8 mouse cellular contexts compared by ENCODE assay signal in the genomic region with DNA sequence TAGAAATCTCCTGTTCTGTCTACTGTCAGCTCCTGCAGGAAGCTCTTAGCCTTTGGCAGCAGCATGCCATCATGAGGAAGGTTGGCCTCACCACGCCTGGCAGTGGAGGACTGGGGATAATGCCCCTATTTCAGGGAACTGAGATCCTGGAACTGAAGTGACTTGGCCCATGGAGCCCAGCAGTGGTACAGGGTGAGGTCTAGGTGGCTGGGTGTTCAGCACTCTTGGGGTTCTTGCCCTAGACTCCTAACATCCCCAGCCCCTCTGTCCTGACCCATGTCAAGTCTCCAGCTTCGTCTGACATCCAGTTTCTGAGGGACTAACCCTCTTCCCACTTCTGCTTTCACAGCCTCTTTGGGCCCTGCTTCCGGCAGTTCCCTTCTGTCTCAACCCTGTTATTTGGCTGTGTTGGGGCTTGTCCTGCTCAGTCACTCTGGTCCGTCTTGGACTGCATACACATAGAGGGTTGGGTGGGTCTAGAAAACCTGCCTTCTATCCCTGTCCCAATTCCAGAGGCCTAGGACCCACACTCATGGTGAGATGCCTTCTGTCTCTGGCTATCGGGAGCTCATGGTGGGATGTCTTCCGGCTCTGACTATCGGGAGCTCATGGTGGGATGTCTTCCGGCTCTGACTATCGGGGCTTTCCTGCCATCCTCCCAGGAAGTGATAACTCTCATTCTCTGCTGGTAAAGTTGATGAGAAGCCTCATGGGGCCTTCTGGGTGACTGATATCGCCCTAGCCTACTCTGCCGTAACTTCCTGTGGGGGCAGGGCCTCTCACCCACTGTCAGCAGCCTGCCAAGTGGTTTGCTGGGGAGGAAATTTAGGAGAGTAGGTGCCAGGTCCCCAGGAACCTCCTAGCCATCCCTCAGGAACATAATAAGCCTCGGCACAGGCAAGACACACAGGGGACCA. TPM values are rescaled to one million over a fixed set of nuclear protein-coding genes. Genes with fewer than 3 reads are reported as not detected.
A peak's percentile ranks its signal among the peaks of the same experiment; 100 is the strongest.
DNase-seq lines count a peak whose midpoint lies in the region; ATAC-seq and TF ChIP-seq lines count a peak whose summit lies in the region.
"Had no signal": no experiment of that assay in that cellular context is flagged by ENCODE, and none has a peak within 500 bp of the region (broad histone marks: within the 10 kb centered on the region; RNA-seq: fewer than 3 reads in every experiment).

No protein-coding gene starts in this region.

- TF ChIP-seq EP300 in CH12.LX (IDR thresholded peaks at IDR 0.05; ENCODE audit: low read length), result peak; percentile 83

- WGBS in hindbrain, embryonic 14.5 days, result 92% methylated on average over 12 of the region's 12 CpGs
- WGBS in hindbrain, embryonic 13.5 days, result 84% methylated on average over 12 of the region's 12 CpGs
- 82% methylated on average over 12 of the region's 12 CpGs for WGBS in cerebellum, adult 2 months

- peaks cover 3% of the 10 kb centered on the region; the same call in 1 of the 2 replicates for H3K79me2 ChIP-seq in CH12.LX (replicated peaks; ENCODE audit: control insufficient read depth, extremely low read depth, insufficient read depth, poor library complexity, severe bottlenecking)

- peak overlapping the region; percentile 65 for H3K9ac ChIP-seq in CH12.LX (ENCODE audit: insufficient read depth, low read depth)
- H3K9ac ChIP-seq in hindbrain, embryonic 14.5 days, result no peak overlapping the region
- H3K9ac ChIP-seq in hindbrain, embryonic 13.5 days, result no peak overlapping the region

- DNase-seq in CH12.LX (ENCODE audit: extremely low read depth) (peak; percentile 93), liver (peak; percentile 88)
- DNase-seq in spleen, adult 18-20 months, result peak; percentile 57
- DNase-seq in hindbrain, embryonic 14.5 days (ENCODE audit: low spot score), result no peak
- DNase-seq in cerebellum, adult 2 months, result no peak
- DNase-seq: midbrain, embryonic 14.5 days had no signal

- no peak for TF ChIP-seq CTCF in CH12.LX (conservative IDR thresholded peaks at IDR 0.05 in 1 of 2, IDR thresholded peaks at IDR 0.05 in 1 of 2; ENCODE audit: low read depth in 2 of 2, low read length in 2 of 2)
- no peak for TF ChIP-seq CTCF in cerebellum, adult 2 months (IDR thresholded peaks at IDR 0.05; ENCODE audit: borderline replicate concordance, insufficient read depth, low read depth, low read length)

- H3K4me2 ChIP-seq in CH12.LX (ENCODE audit: insufficient read depth, low read depth, poor library complexity, severe bottlenecking), result peak overlapping the region; percentile 82
- no peak overlapping the region for H3K4me2 ChIP-seq in hindbrain, embryonic 14.5 days (replicated peaks)
- H3K4me2 ChIP-seq in hindbrain, embryonic 13.5 days, result no peak overlapping the region

- no peak for TF ChIP-seq RAD21 in CH12.LX (IDR thresholded peaks at IDR 0.05; ENCODE audit: low read depth, low read length)

- in situ Hi-C loops in CH12.LX (cut with MboI; ENCODE audit: low pct_ligation_motif_present, low pct_unique_long_range_greater_than_20kb, low sequenced_read_pairs), result no loop called here

- H3K4me3 ChIP-seq in CH12.LX (replicated peaks in 1 of 3; ENCODE audit: low read depth in 2 of 3, low read length in 2 of 3, poor library complexity in 1 of 3), result peak overlapping the region; percentile 69 to 84 (median 76)
- H3K4me3 ChIP-seq in brown adipose tissue, adult 24 weeks (ENCODE audit: insufficient read depth, low read depth, low read length), result peak overlapping the region; percentile 19
- no peak overlapping the region for H3K4me3 ChIP-seq in hindbrain, embryonic 14.5 days (replicated peaks; ENCODE audit: low read length)
- H3K4me3 ChIP-seq in hindbrain, embryonic 13.5 days, result no peak overlapping the region
- H3K4me3 ChIP-seq in cerebellum, adult 2 months (replicated peaks; ENCODE audit: insufficient read depth, low read depth, low read length), result no peak overlapping the region

- no peaks in the 10 kb centered on the region for H3K9me3 ChIP-seq in CH12.LX (replicated peaks; ENCODE audit: low read length)
- H3K9me3 ChIP-seq in hindbrain, embryonic 14.5 days (ENCODE audit: control insufficient read depth, low read length), result no peaks in the 10 kb centered on the region
- no peaks in the 10 kb centered on the region for H3K9me3 ChIP-seq in hindbrain, embryonic 13.5 days

- peaks cover 43 to 69% of the 10 kb centered on the region in 2 experiments for H3K36me3 ChIP-seq in CH12.LX (replicated peaks in 1 of 2; ENCODE audit: control insufficient read depth in 1 of 2, insufficient read depth in 1 of 2, low read length in 1 of 2)
- H3K36me3 ChIP-seq in hindbrain, embryonic 14.5 days (replicated peaks; ENCODE audit: control insufficient read depth, insufficient read depth), result peaks cover 48% of the 10 kb centered on the region
- H3K36me3 ChIP-seq in hindbrain, embryonic 13.5 days, result peaks cover 82% of the 10 kb centered on the region

- H3K4me1 ChIP-seq in CH12.LX (ENCODE audit: control insufficient read depth in 1 of 2, insufficient read depth in 2 of 2), result peaks cover 13 to 27% of the 10 kb centered on the region in 2 experiments
- H3K4me1 ChIP-seq in brown adipose tissue, adult 24 weeks (ENCODE audit: control insufficient read depth, insufficient read depth, insufficient read length, low read length), result no peaks in the 10 kb centered on the region
- no peaks in the 10 kb centered on the region for H3K4me1 ChIP-seq in hindbrain, embryonic 14.5 days (replicated peaks; ENCODE audit: control insufficient read depth, insufficient read depth, low read length)
- no peaks in the 10 kb centered on the region for H3K4me1 ChIP-seq in hindbrain, embryonic 13.5 days (replicated peaks)
- no peaks in the 10 kb centered on the region for H3K4me1 ChIP-seq in cerebellum, adult 2 months (ENCODE audit: control insufficient read depth, insufficient read depth, low read length)

- peak; percentile 70 for TF ChIP-seq POLR2A in CH12.LX (IDR thresholded peaks at IDR 0.05; ENCODE audit: low read depth, low read length)
- TF ChIP-seq POLR2A in cerebellum, adult 2 months (IDR thresholded peaks at IDR 0.05; ENCODE audit: borderline replicate concordance, insufficient read depth, low read length), result no peak

- dilution Hi-C loops in CH12.LX (cut with MboI; ENCODE audit: extremely low pct_ligation_motif_present, extremely low pct_unique_long_range_greater_than_20kb, low sequenced_read_pairs), result no loop called here

- no peak for ATAC-seq in hindbrain, embryonic 14.5 days (ENCODE audit: low FRiP score)
- ATAC-seq in hindbrain, embryonic 13.5 days (ENCODE audit: low FRiP score), result no peak

- H3K27me3 ChIP-seq in CH12.LX (replicated peaks), result no peaks in the 10 kb centered on the region
- H3K27me3 ChIP-seq in hindbrain, embryonic 14.5 days (ENCODE audit: control insufficient read depth, insufficient read depth, low read length), result no peaks in the 10 kb centered on the region
- H3K27me3 ChIP-seq in hindbrain, embryonic 13.5 days, result no peaks in the 10 kb centered on the region
- H3K27me3 ChIP-seq in cerebellum, adult 2 months (ENCODE audit: control insufficient read depth, insufficient read depth, low read length), result no peaks in the 10 kb centered on the region

- H3K27ac ChIP-seq in CH12.LX (ENCODE audit: insufficient read depth, low read depth), result peak overlapping the region; percentile 86
- peak overlapping the region; percentile 37 for H3K27ac ChIP-seq in brown adipose tissue, adult 24 weeks (replicated peaks; ENCODE audit: low read depth, low read length)
- no peak overlapping the region for H3K27ac ChIP-seq in hindbrain, embryonic 14.5 days
- no peak overlapping the region for H3K27ac ChIP-seq in hindbrain, embryonic 13.5 days
- no peak overlapping the region for H3K27ac ChIP-seq in cerebellum, adult 2 months (ENCODE audit: insufficient read depth, low read length)

RNA-seq across cellular contexts. Expression of a gene that starts 1.5 kb away (rescaled TPM):
- 57.4 and 58.4 TPM in 2 replicates for total RNA-seq in CH12.LX (2012; rRNA removed)
- total RNA-seq in CH12.LX (2014; rRNA removed), result 47.0 and 58.7 TPM in 2 replicates
- 65.1 and 67.3 TPM in 2 replicates for polyA plus RNA-seq in CH12.LX (2012; ENCODE audit: insufficient read length, low read depth)
- polyA plus RNA-seq in brown adipose tissue, adult 24 weeks (2012; ENCODE audit: insufficient read depth, insufficient read length, missing spikeins), result 2.0 and 2.8 TPM in 2 replicates
- 3.1 and 3.8 TPM in 2 replicates for polyA plus RNA-seq in hindbrain, embryonic 14.5 days (2014; fragmentation: Nextera tagmentation; extraction: Ambion mirVana)
- polyA plus RNA-seq in hindbrain, embryonic 13.5 days (2015; fragmentation: Nextera tagmentation; extraction: Ambion mirVana), result 4.4 and 5.6 TPM in 2 replicates
- polyA plus RNA-seq in cerebellum, adult 2 months (2012; rRNA removed), result 2.2 and 2.3 TPM in 2 replicates

RNA-seq across cellular contexts. Expression of a gene that starts 21.9 kb away (rescaled TPM):
- total RNA-seq in CH12.LX (2012; rRNA removed), result 4.1 and 4.7 TPM in 2 replicates
- total RNA-seq in CH12.LX (2014; rRNA removed), result 2.8 and 3.4 TPM in 2 replicates
- polyA plus RNA-seq in CH12.LX (2012; ENCODE audit: insufficient read length, low read depth), result 2.1 and 3.1 TPM in 2 replicates
- 15.0 and 19.3 TPM in 2 replicates for polyA plus RNA-seq in brown adipose tissue, adult 24 weeks (2012; ENCODE audit: insufficient read depth, insufficient read length, missing spikeins)
- 17.8 and 19.8 TPM in 2 replicates for polyA plus RNA-seq in hindbrain, embryonic 14.5 days (2014; fragmentation: Nextera tagmentation; extraction: Ambion mirVana)
- polyA plus RNA-seq in hindbrain, embryonic 13.5 days (2015; fragmentation: Nextera tagmentation; extraction: Ambion mirVana), result 16.6 and 18.0 TPM in 2 replicates
- polyA plus RNA-seq in cerebellum, adult 2 months (2012; rRNA removed), result 29.6 and 31.3 TPM in 2 replicates

RNA-seq across cellular contexts. Expression of a gene that starts 21.9 kb away (rescaled TPM):
- 24.6 and 26.6 TPM in 2 replicates for total RNA-seq in CH12.LX (2012; rRNA removed)
- total RNA-seq in CH12.LX (2014; rRNA removed), result 9.0 and 11.2 TPM in 2 replicates
- polyA plus RNA-seq in CH12.LX (2012; ENCODE audit: insufficient read length, low read depth), result 10.8 and 11.1 TPM in 2 replicates
- polyA plus RNA-seq in brown adipose tissue, adult 24 weeks (2012; ENCODE audit: insufficient read depth, insufficient read length, missing spikeins), result 10.9 and 11.7 TPM in 2 replicates
- 18.0 and 19.0 TPM in 2 replicates for polyA plus RNA-seq in hindbrain, embryonic 14.5 days (2014; fragmentation: Nextera tagmentation; extraction: Ambion mirVana)
- polyA plus RNA-seq in hindbrain, embryonic 13.5 days (2015; fragmentation: Nextera tagmentation; extraction: Ambion mirVana), result 18.6 and 23.8 TPM in 2 replicates
- 40.4 and 43.5 TPM in 2 replicates for polyA plus RNA-seq in cerebellum, adult 2 months (2012; rRNA removed)

RNA-seq across cellular contexts. Expression of a gene that starts 22.0 kb away (rescaled TPM):
- total RNA-seq in CH12.LX (2012; rRNA removed), result 178 and 246 TPM in 2 replicates
- 200 and 202 TPM in 2 replicates for total RNA-seq in CH12.LX (2014; rRNA removed)
- polyA plus RNA-seq in CH12.LX (2012; ENCODE audit: insufficient read length, low read depth), result 314 and 344 TPM in 2 replicates
- polyA plus RNA-seq in brown adipose tissue, adult 24 weeks (2012; ENCODE audit: insufficient read depth, insufficient read length, missing spikeins), result 81.7 and 119 TPM in 2 replicates
- 204 and 230 TPM in 2 replicates for polyA plus RNA-seq in hindbrain, embryonic 14.5 days (2014; fragmentation: Nextera tagmentation; extraction: Ambion mirVana)
- polyA plus RNA-seq in hindbrain, embryonic 13.5 days (2015; fragmentation: Nextera tagmentation; extraction: Ambion mirVana), result 233 and 239 TPM in 2 replicates
- 215 and 217 TPM in 2 replicates for polyA plus RNA-seq in cerebellum, adult 2 months (2012; rRNA removed)

RNA-seq across cellular contexts. Expression of a gene that starts 25.4 kb away (rescaled TPM):
- 9.7 and 11.2 TPM in 2 replicates for total RNA-seq in CH12.LX (2012; rRNA removed)
- 6.2 and 7.5 TPM in 2 replicates for total RNA-seq in CH12.LX (2014; rRNA removed)
- 12.7 and 13.9 TPM in 2 replicates for polyA plus RNA-seq in CH12.LX (2012; ENCODE audit: insufficient read length, low read depth)
- 70.0 and 78.9 TPM in 2 replicates for polyA plus RNA-seq in brown adipose tissue, adult 24 weeks (2012; ENCODE audit: insufficient read depth, insufficient read length, missing spikeins)
- polyA plus RNA-seq in hindbrain, embryonic 14.5 days (2014; fragmentation: Nextera tagmentation; extraction: Ambion mirVana), result 22.8 and 23.7 TPM in 2 replicates
- polyA plus RNA-seq in hindbrain, embryonic 13.5 days (2015; fragmentation: Nextera tagmentation; extraction: Ambion mirVana), result 24.2 and 25.9 TPM in 2 replicates
- polyA plus RNA-seq in cerebellum, adult 2 months (2012; rRNA removed), result 63.6 and 66.4 TPM in 2 replicates

Comparison
In these comparisons a context has a peak if more than half of its experiments do, and no peak if none do; other contexts are left out.
1. DNase-seq: peak in CH12.LX (single experiment), liver (single experiment) and spleen, adult 18-20 months (2 of 2); none in hindbrain, embryonic 14.5 days (single experiment) and cerebellum, adult 2 months (0 of 2).
2. H3K27ac ChIP-seq: peak in CH12.LX (single experiment) and brown adipose tissue, adult 24 weeks (single experiment); none in hindbrain, embryonic 14.5 days (single experiment), hindbrain, embryonic 13.5 days (single experiment) and cerebellum, adult 2 months (single experiment).
3. H3K4me3 ChIP-seq: peak in CH12.LX (3 of 3) and brown adipose tissue, adult 24 weeks (single experiment); none in hindbrain, embryonic 14.5 days (single experiment), hindbrain, embryonic 13.5 days (single experiment) and cerebellum, adult 2 months (single experiment).